ENCODE assay signal across 13 mouse cellular contexts in the genomic region with DNA sequence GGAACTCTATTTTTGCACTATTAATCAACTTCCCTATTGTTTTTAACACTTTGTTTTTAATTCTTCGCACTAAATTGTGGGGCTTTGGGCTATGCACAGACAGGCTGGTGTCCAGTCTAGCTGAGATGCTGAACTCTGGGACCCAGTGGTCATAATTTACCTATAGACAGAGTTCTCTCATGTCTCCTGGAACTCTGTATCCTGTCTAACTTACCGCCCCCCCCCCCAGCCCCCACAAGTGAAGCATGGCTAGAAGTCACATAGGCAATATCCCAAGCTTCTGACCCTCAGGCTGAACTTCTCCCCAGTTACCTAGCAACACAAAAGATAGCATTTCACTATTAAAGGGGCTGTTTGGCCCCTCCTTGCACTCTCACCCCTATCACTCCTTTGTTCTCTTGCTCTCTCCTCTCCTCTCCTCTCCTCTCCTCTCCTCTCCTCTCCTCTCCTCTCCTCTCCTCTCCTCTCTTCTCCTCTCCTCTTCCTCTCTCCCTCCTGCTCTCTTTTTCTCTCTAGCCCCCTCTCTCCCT. TPM values are rescaled to one million over a fixed set of nuclear protein-coding genes. Genes with fewer than 3 reads are reported as not detected.
"Had no signal": no experiment of that assay in that cellular context is flagged by ENCODE, and none has a peak within 500 bp of the region (broad histone marks: within the 10 kb centered on the region; RNA-seq: fewer than 3 reads in every experiment).

No protein-coding gene starts in this region.

RNA-seq across cellular contexts. Expression of gene Vmn2r20, which starts 54.6 kb away (rescaled TPM):
- polyA plus RNA-seq: neural tube, embryonic 13.5 days; neural tube, embryonic 14.5 days; neural tube, embryonic 15.5 days; small intestine, adult 2 months; spleen, adult 2 months; stomach, embryonic 14.5 days; stomach, embryonic 15.5 days; stomach, embryonic 16.5 days; stomach, postnatal 0 days; testis, adult 2 months; thymus, adult 2 months; thymus, postnatal 0 days; urinary bladder, adult 2 months had no signal
